Mouse (Mus musculus) midbrain, postnatal 0 days (tissue): ENCODE data around the gene Frmd5. TPM values are rescaled to one million over a fixed set of nuclear protein-coding genes. Genes with fewer than 3 reads are reported as not detected.

ENCODE experiments used
- ATAC-seq: fragments of 200-750 bp; cut with Nextera tagmentation; 2 replicates; pipeline ENCODE4 v1.8.0; 2017; ENCODE audit warnings: moderate number of reproducible peaks, mild to moderate bottlenecking, moderate TSS enrichment, moderate library complexity; ENCODE audit not compliant: low FRiP score
- DNase-seq: peaks from one replicate; pipeline ENCODE4 v3.0.0-alpha.2; 2015; ENCODE audit warnings: low spot score
- H3K27ac ChIP-seq: fragments of 300-500 bp; sonication (generic); 2 replicates; pipeline ENCODE4 v1.5.1; 2014; ENCODE audit warnings: low read depth, mild to moderate bottlenecking, low read length, mixed read lengths
- H3K27me3 ChIP-seq: fragments of 300-500 bp; sonication (generic); 2 replicates; pipeline ENCODE4 v1.6.1; 2014; ENCODE audit warnings: low read length, control low read depth, mixed read lengths; ENCODE audit not compliant: insufficient read depth
- H3K36me3 ChIP-seq: fragments of 300-500 bp; sonication (generic); 2 replicates; pipeline ENCODE4 v1.6.1; 2014; ENCODE audit warnings: low read length, control low read depth, mixed read lengths; ENCODE audit not compliant: insufficient read depth
- H3K4me1 ChIP-seq: fragments of 300-500 bp; sonication (generic); 2 replicates; pipeline ENCODE4 v1.6.1; 2014; ENCODE audit warnings: mild to moderate bottlenecking, control low read depth, antibody characterized with exemption, low read length, mixed read lengths; ENCODE audit not compliant: insufficient read depth
- H3K4me2 ChIP-seq: fragments of 300-500 bp; sonication (generic); 2 replicates; pipeline ENCODE4 v1.6.1; 2014; ENCODE audit warnings: low read depth, mild to moderate bottlenecking, low read length, mixed read lengths; ENCODE audit not compliant: poor library complexity, severe bottlenecking
- H3K4me3 ChIP-seq: fragments of 300-500 bp; sonication (generic); 2 replicates; pipeline ENCODE4 v1.5.1; 2014; ENCODE audit warnings: low read depth, mild to moderate bottlenecking, low read length, moderate library complexity
- H3K9ac ChIP-seq: fragments of 300-500 bp; sonication (generic); replicated peaks from 2 replicates; pipeline ENCODE4 v1.6.1; 2014; ENCODE audit warnings: mild to moderate bottlenecking, low read length, moderate library complexity, mixed read lengths; ENCODE audit not compliant: poor library complexity, severe bottlenecking
- H3K9me3 ChIP-seq: fragments of 300-500 bp; sonication (generic); 2 replicates; pipeline ENCODE4 v1.6.1; 2016; ENCODE audit warnings: low read length, control low read depth
- CTCF ChIP-seq: IDR thresholded peaks from 2 replicates; pipeline ENCODE4 v1.5.1; 2016; ENCODE audit warnings: antibody characterized with exemption, mild to moderate bottlenecking
- WGBS: fragments of 180-500 bp; shearing (Covaris S2); extraction: QIAGEN DNeasy Blood & Tissue Kit; methylation state at CpG from one replicate; pipeline ENCODE4 v1.1.7; 2014; 5-methylcytosine and 5-hydroxymethylcytosine counted together
- polyA plus RNA-seq: library from polyadenylated mRNA; unstranded; fragments of >200 nt; fragmentation: Nextera tagmentation; extraction: Ambion mirVana; gene quantifications from 2 replicates; pipeline ENCODE4 v1.2.1, GENCODE M21; 2015
- total RNA-seq: library from RNA; depleted of rRNA; stranded (reverse); fragments of >200 nt; gene quantifications from 2 replicates; pipeline ENCODE4 v1.2.3, GENCODE M21; 2014

Frmd5 gene
- total and polyA plus RNA-seq, 2 experiments from 2014 or later = 14.6 to 38.3 TPM

- Histone ChIP-seq H3K27ac (no peak overlapping the region), H3K9me3 (no peaks in the 10 kb centered on the region), H3K4me3 (no peak overlapping the region), H3K9ac (no peak overlapping the region), H3K4me1 (no peaks in the 10 kb centered on the region; the same call in 1 of the 2 replicates), H3K27me3 (no peaks in the 10 kb centered on the region), H3K4me2 (no peak overlapping the region), H3K36me3 (no peaks in the 10 kb centered on the region)
- no peak for TF ChIP-seq CTCF
- ATAC-seq (no peak), DNase-seq (peak; percentile 39)
- 35% methylated on average over 3 of the region's 3 CpGs for WGBS
These were observed 89.8 kb downstream of the Frmd5 start for GRCm38 (mm10) chr2:121717133-121717532.

DNA sequence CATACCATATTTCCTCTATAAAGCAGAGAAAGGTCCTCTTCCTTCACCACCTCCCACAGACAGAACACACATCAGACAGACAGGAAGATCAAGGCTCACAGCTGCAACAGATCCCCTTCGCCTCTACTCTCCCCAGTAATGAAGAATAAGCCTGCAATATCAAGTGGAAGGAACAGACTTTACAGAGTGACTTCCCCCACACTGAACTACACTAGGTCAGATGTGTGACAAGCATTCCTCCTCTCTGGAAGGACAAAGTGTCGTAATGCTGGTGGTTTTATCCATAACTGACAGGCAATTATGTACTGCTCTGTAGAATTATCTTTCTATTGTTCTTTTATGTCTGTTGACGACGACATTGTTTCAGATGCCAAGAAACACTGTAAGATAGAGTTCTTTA, 93.3 kb downstream of the Frmd5 start:
- H3K9ac ChIP-seq = no peak overlapping the region
- H3K9me3 ChIP-seq = no peaks in the 10 kb centered on the region
- no peaks in the 10 kb centered on the region for H3K36me3 ChIP-seq
- H3K4me1 ChIP-seq = no peaks in the 10 kb centered on the region; the same call in 1 of the 2 replicates
- no peak for DNase-seq
- H3K4me3 ChIP-seq = no peak overlapping the region
- no peak for ATAC-seq
- no peak overlapping the region for H3K4me2 ChIP-seq
- WGBS = 80% methylated on average over 4 of the region's 4 CpGs
- no peak overlapping the region for H3K27ac ChIP-seq
- TF ChIP-seq CTCF = no peak
- H3K27me3 ChIP-seq = no peaks in the 10 kb centered on the region

DNA sequence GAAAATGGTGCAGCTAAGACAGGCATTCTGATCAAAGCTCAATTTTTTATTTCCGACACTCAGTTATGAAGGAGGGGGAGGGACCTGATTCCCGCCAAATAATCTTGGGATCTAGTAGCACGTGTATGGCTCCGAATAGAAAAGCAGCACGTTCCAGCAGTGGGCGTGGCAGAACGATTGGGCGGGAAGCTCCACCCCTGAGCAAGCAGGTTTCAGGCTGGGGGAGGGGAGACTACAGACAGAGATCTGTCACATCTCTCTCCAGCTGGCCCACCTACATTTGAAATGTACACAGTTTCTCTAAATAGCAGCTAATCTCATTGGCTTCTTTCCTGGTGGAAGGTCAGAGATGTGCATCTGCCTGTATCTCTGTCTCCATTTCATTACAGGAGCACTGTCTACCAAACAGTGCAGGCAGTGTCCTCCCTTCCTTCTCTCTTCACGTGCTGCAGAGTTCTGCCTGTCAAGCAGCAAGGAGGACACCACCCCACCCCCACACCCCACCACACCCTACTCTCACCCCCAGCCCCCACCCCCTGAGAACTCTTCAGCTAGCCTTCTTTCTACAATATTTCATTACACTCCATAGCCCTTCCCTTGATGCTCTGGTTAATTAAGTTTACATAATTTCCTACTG, 95.0 kb downstream of the Frmd5 start:
- DNase-seq (peak; percentile 28), ATAC-seq (no peak)
- no peak for TF ChIP-seq CTCF
- no peak overlapping the region for H3K4me3 ChIP-seq
- H3K36me3 ChIP-seq = no peaks in the 10 kb centered on the region
- no peak overlapping the region for H3K27ac ChIP-seq
- H3K9me3 ChIP-seq = no peaks in the 10 kb centered on the region
- H3K4me2 ChIP-seq = 0 out of 2 replicates have a peak overlapping the region, but pooled peaks have one; percentile 2
- 30% methylated on average over 9 of the region's 9 CpGs for WGBS
- H3K9ac ChIP-seq = no peak overlapping the region
- H3K4me1 ChIP-seq = no peaks in the 10 kb centered on the region
- H3K27me3 ChIP-seq = no peaks in the 10 kb centered on the region

- TF ChIP-seq CTCF = no peak
These were observed 97.8 kb downstream of the Frmd5 start for GRCm38 (mm10) chr2:121709096-121709495.

GRCm38 (mm10) chr2:121707461-121707860, 99.4 kb downstream of the Frmd5 start:
- Histone ChIP-seq H3K4me1 (no peaks in the 10 kb centered on the region), H3K27ac (no peak overlapping the region), H3K27me3 (no peaks in the 10 kb centered on the region), H3K4me3 (no peak overlapping the region), H3K36me3 (no peaks in the 10 kb centered on the region), H3K9me3 (no peaks in the 10 kb centered on the region), H3K9ac (no peak overlapping the region), H3K4me2 (no peak overlapping the region)
- no peak for TF ChIP-seq CTCF
- DNase-seq (no peak), ATAC-seq (no peak)
- 85% methylated on average over 5 of the region's 5 CpGs for WGBS

More at GRCm38 (mm10) chr2:121709096-121709495, 97.8 kb downstream of the Frmd5 start:
- Histone ChIP-seq H3K4me1 (no peaks in the 10 kb centered on the region), H3K36me3 (no peaks in the 10 kb centered on the region), H3K9ac (no peak overlapping the region), H3K4me2 (no peak overlapping the region), H3K27me3 (no peaks in the 10 kb centered on the region), H3K27ac (no peak overlapping the region), H3K4me3 (no peak overlapping the region), H3K9me3 (no peaks in the 10 kb centered on the region)
- 87% methylated on average over 4 of the region's 4 CpGs for WGBS
- DNase-seq = no peak
- ATAC-seq = no peak

GRCm38 (mm10) chr2:121705756-121706155, 101.1 kb downstream of the Frmd5 start:
- DNase-seq = peak; percentile 48
- H3K4me2 ChIP-seq = no peak overlapping the region
- no peak for TF ChIP-seq CTCF
- H3K27ac ChIP-seq = no peak overlapping the region
- H3K27me3 ChIP-seq = no peaks in the 10 kb centered on the region
- no peaks in the 10 kb centered on the region for H3K4me1 ChIP-seq
- H3K36me3 ChIP-seq = no peaks in the 10 kb centered on the region
- no peak overlapping the region for H3K4me3 ChIP-seq
- no peaks in the 10 kb centered on the region for H3K9me3 ChIP-seq
- H3K9ac ChIP-seq = no peak overlapping the region
- 63% methylated on average over 2 of the region's 2 CpGs for WGBS
- no peak for ATAC-seq
